Mouse (Mus musculus): Measurements from ENCODE around the gene Pax7.

The Pax7 gene

DNA sequence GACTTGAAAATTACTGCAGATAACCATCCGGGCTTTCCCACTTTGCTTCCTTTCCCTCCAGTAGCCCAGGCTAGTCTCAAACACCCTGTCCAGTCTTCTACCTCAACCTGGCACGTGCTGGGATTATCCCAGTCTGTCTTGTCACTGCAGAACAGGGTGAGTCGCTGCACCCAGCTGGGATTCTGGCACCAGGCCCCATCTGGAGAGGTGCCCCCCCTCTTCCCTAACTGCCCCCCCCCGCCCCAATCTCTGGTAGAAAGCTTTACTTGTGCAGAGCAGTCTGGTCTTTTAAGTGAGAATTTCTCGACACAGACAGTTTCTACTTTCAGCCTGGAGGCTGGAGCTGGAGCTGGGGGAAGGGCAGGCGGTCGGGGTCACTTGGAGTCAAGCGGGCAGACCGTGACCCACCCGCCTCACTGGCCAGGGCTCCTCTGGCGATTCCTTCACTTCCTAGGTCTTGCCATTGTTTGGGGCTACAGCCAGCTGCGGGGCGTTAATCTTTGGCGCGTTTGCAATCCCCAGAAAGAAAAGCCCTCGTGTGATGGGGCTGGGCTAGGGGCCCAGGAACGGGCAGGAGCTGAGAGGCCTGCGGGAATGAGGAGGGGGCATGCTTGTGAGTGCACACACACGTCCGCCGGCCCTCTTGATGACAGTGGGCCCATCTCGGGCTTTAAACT is 22.4 kb downstream of the Pax7 start:
- no peak for DNase-seq

DNA sequence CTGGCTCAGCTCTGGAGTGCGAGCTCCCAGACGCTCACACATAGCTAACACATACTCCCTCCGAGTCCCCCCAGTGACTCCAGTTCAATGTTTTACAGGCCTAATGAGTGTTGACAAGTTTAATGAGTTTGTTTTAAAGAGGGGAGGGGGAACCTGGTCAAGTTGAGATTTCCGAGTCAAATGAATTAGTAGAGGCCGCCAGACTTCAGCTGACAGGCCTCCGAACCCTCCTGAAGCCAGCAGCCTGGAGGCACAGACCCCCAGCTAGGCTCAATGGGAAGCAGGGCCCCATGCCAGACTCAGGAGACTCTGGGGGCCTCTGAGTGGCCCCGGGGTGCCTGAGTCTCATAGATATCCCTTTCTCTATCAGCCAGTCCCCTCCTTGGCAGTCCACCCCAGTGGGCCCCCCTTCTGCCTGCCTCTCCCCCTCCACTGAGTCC is 23.9 kb downstream of the Pax7 start:
- DNase-seq, result no peak

- DNase-seq, result no peak
These were observed 25.5 kb downstream of the Pax7 start for GRCm38 (mm10) chr4:139807820-139808219.

DNA sequence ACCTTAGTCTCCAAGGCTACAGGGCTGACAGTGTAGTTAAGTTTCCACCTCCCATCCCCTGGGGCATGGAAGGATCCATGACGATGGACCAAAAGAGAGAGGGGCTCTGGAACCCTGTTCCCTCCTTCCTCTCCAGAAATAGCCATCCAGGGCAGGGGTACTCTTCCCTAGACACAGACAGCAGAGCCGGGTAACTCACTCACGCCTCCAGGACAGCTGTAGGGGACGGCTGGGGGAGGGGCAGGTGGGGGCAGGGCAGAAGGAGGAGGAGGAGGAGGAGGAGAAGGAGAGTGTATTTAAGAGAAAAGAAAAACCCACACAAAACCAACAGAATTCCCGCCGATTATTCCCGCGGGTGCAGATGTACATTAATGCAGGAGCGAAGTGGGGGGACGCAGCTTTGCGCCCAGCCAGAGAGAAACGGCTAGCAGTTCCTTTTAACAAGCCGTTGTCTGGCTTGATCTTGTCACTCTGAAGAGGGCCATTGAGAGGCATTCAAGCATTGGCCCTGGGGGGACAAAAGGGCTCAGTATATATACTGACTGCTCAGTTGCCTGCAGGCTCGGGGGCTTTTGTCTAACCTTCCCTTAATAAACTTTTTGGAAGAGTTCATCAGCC is 26.0 kb downstream of the Pax7 start:
- no peak for DNase-seq

GRCm38 (mm10) chr4:139804896-139805295 is 28.4 kb downstream of the Pax7 start:
- DNase-seq, result no peak

DNA sequence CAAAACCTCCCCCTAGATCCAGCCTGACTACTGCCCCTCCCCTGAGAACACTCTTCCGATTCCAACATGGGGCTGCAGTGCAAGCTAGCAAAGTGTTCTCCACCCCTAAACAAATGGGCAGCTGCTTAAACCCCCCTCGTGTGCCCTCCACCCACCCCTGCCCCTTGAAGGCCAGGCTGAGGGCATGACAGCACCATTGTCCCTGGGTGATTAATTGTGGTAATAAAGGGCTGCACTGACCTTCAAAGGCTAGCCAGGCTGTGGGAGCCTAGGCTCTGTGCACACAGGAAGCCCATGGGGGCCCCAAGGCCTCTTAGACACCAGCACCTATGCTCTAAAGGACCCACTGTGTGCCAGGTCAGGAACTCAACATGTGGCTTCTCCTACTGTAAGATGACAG is 29.3 kb downstream of the Pax7 start:
- no peak for DNase-seq

DNA sequence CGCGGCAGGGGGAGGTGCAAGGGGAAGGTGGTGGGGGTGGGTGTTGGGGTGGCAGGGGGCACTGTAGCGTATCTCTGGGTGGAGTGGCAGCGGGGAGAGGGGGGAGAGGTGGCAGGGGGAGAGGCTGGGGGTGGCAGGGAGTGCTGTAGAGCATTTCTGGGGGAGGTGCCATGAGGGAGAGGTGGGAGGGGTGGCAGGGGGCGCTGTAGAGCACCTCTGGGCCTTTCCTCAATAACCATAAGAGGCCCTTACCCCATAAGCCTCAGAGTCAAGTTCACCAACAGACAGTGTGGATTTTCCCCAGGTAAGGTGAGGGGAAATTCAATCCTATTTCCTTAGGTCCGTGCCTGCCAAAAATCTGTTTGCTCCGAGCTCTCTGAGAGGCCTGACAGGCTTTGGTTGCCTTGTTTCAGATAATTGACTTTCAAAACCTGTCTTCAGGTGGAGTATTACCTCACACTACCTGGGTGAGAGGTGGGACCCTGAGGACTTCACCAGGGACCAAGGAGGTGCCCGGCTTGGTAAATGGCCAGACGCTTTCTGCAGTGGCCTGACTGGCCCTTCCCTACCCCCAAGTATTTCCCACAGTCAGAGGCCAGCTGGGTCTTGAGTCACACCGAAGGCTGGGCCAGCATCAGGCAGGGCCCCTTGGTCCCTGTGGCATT is 33.8 kb downstream of the Pax7 start:
- no peak for DNase-seq

- no peak for DNase-seq
These were observed 36.0 kb downstream of the Pax7 start for GRCm38 (mm10) chr4:139797344-139797743.

GRCm38 (mm10) chr4:139796115-139796514 is 37.2 kb downstream of the Pax7 start:
- DNase-seq, result no peak

DNA sequence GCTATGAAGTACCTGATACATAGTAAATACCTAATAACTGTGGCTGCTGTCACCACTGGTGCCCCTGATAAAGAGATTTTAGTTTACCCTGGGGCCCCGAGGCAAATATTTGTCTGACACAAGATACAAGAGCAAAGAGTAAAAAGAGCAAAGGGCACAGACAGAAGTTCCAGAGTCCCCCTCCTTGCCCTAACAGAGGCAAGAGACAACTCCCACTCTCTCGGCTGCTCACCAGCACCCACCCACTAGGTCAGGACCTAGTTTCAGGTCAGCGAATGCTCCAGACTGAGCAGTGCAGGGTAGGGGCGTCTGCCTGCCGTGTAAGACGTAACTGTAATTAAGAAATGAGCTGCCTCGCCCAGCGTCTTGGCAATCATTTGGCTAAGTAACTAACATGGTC is 42.2 kb downstream of the Pax7 start:
- DNase-seq, result no peak

- no peak for DNase-seq
These were observed 43.6 kb downstream of the Pax7 start for GRCm38 (mm10) chr4:139789772-139790171.

GRCm38 (mm10) chr4:139782926-139783467 is 50.3 kb downstream of the Pax7 start:
- no peak for DNase-seq

DNA sequence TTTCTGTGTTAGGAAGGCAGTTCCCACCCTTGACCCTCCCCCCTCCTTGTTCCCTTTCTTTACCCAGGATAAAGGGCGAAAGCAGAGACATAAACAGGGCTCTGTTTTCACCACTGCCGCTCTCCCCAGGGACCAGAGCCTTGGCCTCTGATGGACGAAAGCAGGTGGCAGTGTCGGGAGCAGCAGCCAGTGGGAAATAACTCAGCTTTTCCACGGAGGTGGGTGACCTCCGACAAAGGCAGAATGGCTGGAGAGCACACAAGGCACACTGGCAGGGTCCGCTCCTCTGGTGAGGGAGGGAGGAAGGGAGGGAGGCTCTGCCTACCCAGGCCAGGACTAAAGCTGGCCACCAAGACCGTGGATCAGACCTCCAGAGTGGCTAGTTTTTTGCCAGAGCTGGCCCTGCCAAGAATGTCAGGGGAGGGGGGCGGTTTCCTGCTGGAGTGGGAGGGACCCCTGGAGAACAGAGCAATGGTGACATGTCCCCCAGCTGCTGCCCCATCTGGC is 62.1 kb downstream of the Pax7 start:
- DNase-seq, result no peak

GRCm38 (mm10) chr4:139767823-139768222 is 65.5 kb downstream of the Pax7 start:
- DNase-seq, result no peak

- DNase-seq, result no peak
These were observed 66.1 kb downstream of the Pax7 start for GRCm38 (mm10) chr4:139767115-139767718.

- no peak for DNase-seq
These were observed 71.4 kb downstream of the Pax7 start for GRCm38 (mm10) chr4:139761911-139762310.

- DNase-seq, result no peak
These were observed 72.6 kb downstream of the Pax7 start for GRCm38 (mm10) chr4:139760736-139761135.

- DNase-seq, result no peak
These were observed 74.6 kb downstream of the Pax7 start for GRCm38 (mm10) chr4:139758512-139759340.

GRCm38 (mm10) chr4:139756931-139757330 is 76.4 kb downstream of the Pax7 start:
- no peak for DNase-seq

DNA sequence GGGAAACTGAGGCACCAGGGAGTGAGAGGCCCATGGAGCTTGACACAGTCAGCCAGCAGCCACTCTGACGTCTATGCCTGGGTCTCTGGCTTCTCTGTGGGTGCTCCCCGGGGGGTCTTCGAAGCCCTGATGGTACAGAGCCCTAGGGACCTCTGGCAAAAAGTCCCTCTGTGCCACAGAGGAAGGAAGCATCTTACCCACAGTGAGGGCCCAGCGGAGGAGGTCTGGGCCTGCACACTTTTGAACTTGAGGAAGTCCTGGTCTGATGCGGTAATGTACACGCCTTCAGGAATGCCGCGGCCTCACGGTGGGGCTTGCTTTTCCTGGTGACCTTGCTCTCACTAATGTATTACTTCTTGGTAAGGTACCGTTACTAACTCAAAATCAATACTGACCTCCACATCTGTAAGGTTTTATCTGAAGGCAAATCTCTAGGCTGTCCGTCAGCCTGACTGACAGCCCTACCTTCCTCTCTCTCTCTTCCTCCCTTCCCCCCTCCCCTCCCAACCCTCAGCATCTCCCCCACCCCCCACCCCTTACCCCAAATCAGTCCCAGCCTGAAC is 79.1 kb downstream of the Pax7 start:
- DNase-seq, result no peak

DNA sequence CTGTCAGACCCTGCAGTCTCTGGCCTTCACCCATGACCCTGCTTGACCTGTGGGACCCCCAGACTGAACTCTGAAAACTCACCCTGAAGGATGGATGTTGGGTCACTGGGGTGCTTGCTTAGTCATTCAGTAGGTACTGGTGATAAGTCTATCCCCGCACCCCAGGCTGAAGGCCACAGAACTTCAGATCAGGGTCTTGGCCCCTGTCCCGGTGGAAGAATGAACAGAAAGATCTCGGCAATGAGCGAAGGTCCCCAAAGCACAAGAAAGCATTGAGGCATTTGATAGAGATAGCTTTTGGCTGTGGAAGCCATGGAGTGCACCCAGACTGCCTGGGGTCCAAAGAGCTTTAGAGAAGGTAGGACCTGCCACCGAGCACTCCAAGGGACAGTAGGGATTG is 82.4 kb downstream of the Pax7 start:
- no peak for DNase-seq

Data from cerebellum, adult 18-20 months (tissue).